Mouse (Mus musculus) natural killer cell, adult 2 months (primary cell): ENCODE measurements around the gene Avil.

ENCODE experiments used
- DNase-seq, 2 experiments: peaks; one replicate each; pipeline ENCODE4 v3.0.0; 2022; ENCODE audit warnings: low spot score in 2 of 2

The Avil gene

GRCm38 (mm10) chr10:127000529-127000928, at the start of gene Avil:
TSS of gene Avil (plus strand) at chr10:127000709.
- no peak for DNase-seq

GRCm38 (mm10) chr10:126952375-126952774, 48.1 kb upstream of the Avil start:
- DNase-seq, result no peak

GRCm38 (mm10) chr10:126953029-126953471, 47.5 kb upstream of the Avil start:
- no peak for DNase-seq

GRCm38 (mm10) chr10:126956692-126957358, 43.7 kb upstream of the Avil start:
- DNase-seq, result no peak

GRCm38 (mm10) chr10:126957359-126958107, 43.0 kb upstream of the Avil start:
- DNase-seq, result no peak

GRCm38 (mm10) chr10:126960496-126960895, 40.0 kb upstream of the Avil start:
- DNase-seq, result no peak

- no peak for DNase-seq
Measured at GRCm38 (mm10) chr10:126961757-126962156, 38.8 kb upstream of the Avil start.

- DNase-seq, result no peak
Measured at GRCm38 (mm10) chr10:126962271-126962965, 38.1 kb upstream of the Avil start.

- DNase-seq, result no peak
Measured at GRCm38 (mm10) chr10:126962966-126963330, 37.6 kb upstream of the Avil start.

- no peak for DNase-seq
Measured at GRCm38 (mm10) chr10:126963821-126964220, 36.7 kb upstream of the Avil start.

GRCm38 (mm10) chr10:126971363-126972050, 29.0 kb upstream of the Avil start:
- no peak for DNase-seq

GRCm38 (mm10) chr10:126972051-126972725, 28.3 kb upstream of the Avil start:
- DNase-seq, result no peak

- no peak for DNase-seq
Measured at GRCm38 (mm10) chr10:126972988-126973387, 27.5 kb upstream of the Avil start.

GRCm38 (mm10) chr10:126975706-126976105, 24.8 kb upstream of the Avil start:
- DNase-seq, result no peak

- DNase-seq, result no peak
Measured at GRCm38 (mm10) chr10:126977076-126977475, 23.4 kb upstream of the Avil start.

- DNase-seq, result peak; percentile 79 to 86
Measured at GRCm38 (mm10) chr10:126978277-126978994, 22.1 kb upstream of the Avil start, which contains the start of gene Ctdsp2. TSS of gene Ctdsp2 (plus strand) at chr10:126978717.

- DNase-seq, result peak; percentile 43 to 49
Measured at GRCm38 (mm10) chr10:126979121-126979635, 21.3 kb upstream of the Avil start.

GRCm38 (mm10) chr10:126979636-126980151, 20.8 kb upstream of the Avil start:
- DNase-seq, result peak in 1 of 2 experiments; percentile 21

GRCm38 (mm10) chr10:126980221-126980932, 20.1 kb upstream of the Avil start:
- DNase-seq, result no peak
